Mouse (Mus musculus): ENCODE measurements around the gene Psmb11.

DNA sequence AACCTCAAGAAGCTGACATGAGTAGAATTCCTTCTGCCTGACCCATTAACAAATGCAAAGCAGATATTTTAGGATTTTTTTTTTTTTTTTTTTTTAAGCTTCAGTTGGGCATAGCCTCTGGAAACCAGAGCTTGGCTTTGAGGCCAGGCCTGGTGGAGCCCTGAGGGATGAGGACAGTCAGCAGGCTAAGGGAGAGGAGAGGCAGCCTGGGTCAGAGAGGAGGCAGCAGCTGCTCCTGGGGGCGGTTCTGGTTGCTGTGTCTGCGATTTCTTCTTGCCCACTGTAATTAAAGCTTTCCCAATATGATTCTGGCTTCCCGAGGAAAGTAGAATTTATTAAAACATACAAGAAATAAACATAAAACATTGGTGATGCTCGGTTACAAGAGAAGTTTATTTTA, 12.0 kb upstream of the Psmb11 start:
- no peak for TF ChIP-seq CTCF (IDR thresholded peaks at IDR 0.05; ENCODE audit: low read depth)
- no peak for TF ChIP-seq EP300 (IDR thresholded peaks at IDR 0.05; ENCODE audit: low read depth)
